Mouse (Mus musculus): ENCODE results near the gene Cabin1. TPM values are rescaled to one million over a fixed set of nuclear protein-coding genes. Genes with fewer than 3 reads are reported as not detected.

The Cabin1 gene
- polyA plus RNA-seq, 1 experiment from 2014 or later, result 39.7 TPM

GRCm38 (mm10) chr10:75620818-75621217 is 143.3 kb downstream of the Cabin1 start:
- ATAC-seq, result no peak
- no peak overlapping the region for H3K4me2 ChIP-seq (replicated peaks)
- H3K27ac ChIP-seq, result no peak overlapping the region
- no peaks in the 10 kb centered on the region for H3K9me3 ChIP-seq
- H3K27me3 ChIP-seq, result no peaks in the 10 kb centered on the region
- H3K9ac ChIP-seq (replicated peaks), result no peak overlapping the region
- H3K4me1 ChIP-seq (replicated peaks), result no peaks in the 10 kb centered on the region
- H3K4me3 ChIP-seq (replicated peaks), result no peak overlapping the region
- no peaks in the 10 kb centered on the region for H3K36me3 ChIP-seq
- 50% methylated on average over 3 of the region's 3 CpGs for WGBS

- 92% methylated on average over 4 of the region's 4 CpGs for WGBS
- no peak overlapping the region for H3K4me2 ChIP-seq (replicated peaks)
Measured at GRCm38 (mm10) chr10:75616044-75616443, 148.1 kb downstream of the Cabin1 start.

GRCm38 (mm10) chr10:75610486-75610885 is 153.7 kb downstream of the Cabin1 start:
- Histone ChIP-seq H3K4me1 (replicated peaks) (no peaks in the 10 kb centered on the region), H3K9ac (replicated peaks) (no peak overlapping the region), H3K9me3 (no peaks in the 10 kb centered on the region), H3K27me3 (no peaks in the 10 kb centered on the region), H3K4me3 (replicated peaks) (no peak overlapping the region), H3K27ac (no peak overlapping the region), H3K4me2 (replicated peaks) (no peak overlapping the region), H3K36me3 (no peaks in the 10 kb centered on the region)
- 72% methylated on average over 7 of the region's 7 CpGs for WGBS
- no peak for ATAC-seq

More at GRCm38 (mm10) chr10:75616044-75616443, 148.1 kb downstream of the Cabin1 start:
- H3K27me3 ChIP-seq, result no peaks in the 10 kb centered on the region
- H3K27ac ChIP-seq, result no peak overlapping the region
- no peaks in the 10 kb centered on the region for H3K9me3 ChIP-seq
- H3K4me1 ChIP-seq (replicated peaks), result no peaks in the 10 kb centered on the region
- H3K4me3 ChIP-seq (replicated peaks), result no peak overlapping the region
- H3K9ac ChIP-seq (replicated peaks), result no peak overlapping the region
- no peak for ATAC-seq
- no peaks in the 10 kb centered on the region for H3K36me3 ChIP-seq

GRCm38 (mm10) chr10:75608975-75609374 is 155.2 kb downstream of the Cabin1 start:
- ATAC-seq, result no peak
- WGBS, result 92% methylated on average over 11 of the region's 11 CpGs
- H3K9ac ChIP-seq (replicated peaks), result no peak overlapping the region
- H3K4me1 ChIP-seq (replicated peaks), result no peaks in the 10 kb centered on the region
- H3K4me2 ChIP-seq (replicated peaks), result no peak overlapping the region
- H3K9me3 ChIP-seq, result no peaks in the 10 kb centered on the region
- H3K27ac ChIP-seq, result no peak overlapping the region
- H3K36me3 ChIP-seq, result no peaks in the 10 kb centered on the region
- H3K4me3 ChIP-seq (replicated peaks), result no peak overlapping the region
- no peaks in the 10 kb centered on the region for H3K27me3 ChIP-seq

- H3K27ac ChIP-seq, result no peak overlapping the region
- no peak for ATAC-seq
- no peaks in the 10 kb centered on the region for H3K4me1 ChIP-seq (replicated peaks)
- no peaks in the 10 kb centered on the region for H3K27me3 ChIP-seq
- H3K36me3 ChIP-seq, result no peaks in the 10 kb centered on the region
- WGBS, result 91% methylated on average over 4 of the region's 4 CpGs
- H3K4me2 ChIP-seq (replicated peaks), result no peak overlapping the region
- H3K4me3 ChIP-seq (replicated peaks), result no peak overlapping the region
- H3K9me3 ChIP-seq, result no peaks in the 10 kb centered on the region
- H3K9ac ChIP-seq (replicated peaks), result no peak overlapping the region
Measured at GRCm38 (mm10) chr10:75607253-75607652, 156.9 kb downstream of the Cabin1 start.

GRCm38 (mm10) chr10:75605162-75605846 is 158.8 kb downstream of the Cabin1 start:
- no peak overlapping the region for H3K4me3 ChIP-seq (replicated peaks)

GRCm38 (mm10) chr10:75600189-75600730 is 163.9 kb downstream of the Cabin1 start:
- Histone ChIP-seq H3K4me1 (replicated peaks) (no peaks in the 10 kb centered on the region), H3K4me3 (replicated peaks) (no peak overlapping the region), H3K4me2 (replicated peaks) (no peak overlapping the region), H3K9me3 (peaks cover 14% of the 10 kb centered on the region; the same call in 1 of the 2 replicates), H3K9ac (replicated peaks) (no peak overlapping the region), H3K36me3 (no peaks in the 10 kb centered on the region), H3K27me3 (no peaks in the 10 kb centered on the region), H3K27ac (no peak overlapping the region)
- ATAC-seq, result no peak
- WGBS, result 88% methylated on average over 7 of the region's 7 CpGs

More at GRCm38 (mm10) chr10:75605162-75605846, 158.8 kb downstream of the Cabin1 start:
- Histone ChIP-seq H3K27me3 (no peaks in the 10 kb centered on the region), H3K9me3 (no peaks in the 10 kb centered on the region), H3K4me2 (replicated peaks) (no peak overlapping the region), H3K36me3 (no peaks in the 10 kb centered on the region), H3K4me1 (replicated peaks) (no peaks in the 10 kb centered on the region), H3K9ac (replicated peaks) (no peak overlapping the region), H3K27ac (no peak overlapping the region)
- ATAC-seq, result no peak
- 46% methylated on average over 11 of the region's 11 CpGs for WGBS

Other genes starting within 250 kb of the Cabin1 start
- gene Snrpd3, start 246.8 kb downstream of the Cabin1 start, polyA plus RNA-seq (2015; fragmentation: Nextera tagmentation; extraction: Ambion mirVana), result 167 and 178 TPM in 2 replicates
- gene Gucd1, start 246.4 kb downstream of the Cabin1 start, polyA plus RNA-seq (2015; fragmentation: Nextera tagmentation; extraction: Ambion mirVana), result 23.7 and 27.3 TPM in 2 replicates
- 21.4 and 21.8 TPM in 2 replicates for gene Lrrc75b, start 204.0 kb downstream of the Cabin1 start, polyA plus RNA-seq (2015; fragmentation: Nextera tagmentation; extraction: Ambion mirVana)
- gene Ggt1, start 202.7 kb downstream of the Cabin1 start, polyA plus RNA-seq (2015; fragmentation: Nextera tagmentation; extraction: Ambion mirVana), result 0.76 and 0.94 TPM in 2 replicates
- 1.9 and 2.4 TPM in 2 replicates for gene Ggt5, start 175.0 kb downstream of the Cabin1 start, polyA plus RNA-seq (2015; fragmentation: Nextera tagmentation; extraction: Ambion mirVana)
- gene Susd2, start 120.3 kb downstream of the Cabin1 start, polyA plus RNA-seq (2015; fragmentation: Nextera tagmentation; extraction: Ambion mirVana), result 2.0 and 2.3 TPM in 2 replicates
- gene Ddt, start 9.1 kb upstream of the Cabin1 start, polyA plus RNA-seq (2015; fragmentation: Nextera tagmentation; extraction: Ambion mirVana), result 83.7 and 87.8 TPM in 2 replicates
- gene Gm20441, start 16.6 kb upstream of the Cabin1 start, polyA plus RNA-seq (2015; fragmentation: Nextera tagmentation; extraction: Ambion mirVana), result not detected in 2 replicates
- 0.30 and 0.61 TPM in 2 replicates for gene Gstt3, start 17.1 kb upstream of the Cabin1 start, polyA plus RNA-seq (2015; fragmentation: Nextera tagmentation; extraction: Ambion mirVana)
- 4.8 and 5.5 TPM in 2 replicates for gene Gstt1, start 34.2 kb upstream of the Cabin1 start, polyA plus RNA-seq (2015; fragmentation: Nextera tagmentation; extraction: Ambion mirVana)
- gene Gstt4, start 58.2 kb upstream of the Cabin1 start, polyA plus RNA-seq (2015; fragmentation: Nextera tagmentation; extraction: Ambion mirVana), result not detected in 2 replicates
- gene Gstt2, start 73.1 kb upstream of the Cabin1 start, polyA plus RNA-seq (2015; fragmentation: Nextera tagmentation; extraction: Ambion mirVana), result 5.8 and 5.9 TPM in 2 replicates
- gene Mif, start 95.9 kb upstream of the Cabin1 start, polyA plus RNA-seq (2015; fragmentation: Nextera tagmentation; extraction: Ambion mirVana), result 1,337 and 1,364 TPM in 2 replicates
- gene Derl3, start 129.1 kb upstream of the Cabin1 start, polyA plus RNA-seq (2015; fragmentation: Nextera tagmentation; extraction: Ambion mirVana), result 1.9 and 2.1 TPM in 2 replicates
- 323 and 327 TPM in 2 replicates for gene Smarcb1, start 157.3 kb upstream of the Cabin1 start, polyA plus RNA-seq (2015; fragmentation: Nextera tagmentation; extraction: Ambion mirVana)
- 15.1 and 17.1 TPM in 2 replicates for gene Chchd10, start 168.8 kb upstream of the Cabin1 start, polyA plus RNA-seq (2015; fragmentation: Nextera tagmentation; extraction: Ambion mirVana)
- gene Mmp11, start 172.2 kb upstream of the Cabin1 start, polyA plus RNA-seq (2015; fragmentation: Nextera tagmentation; extraction: Ambion mirVana), result 22.7 and 29.5 TPM in 2 replicates
- gene Gm867, start 176.3 kb upstream of the Cabin1 start, polyA plus RNA-seq (2015; fragmentation: Nextera tagmentation; extraction: Ambion mirVana), result 0.35 TPM in 1 of 2 replicates, not detected in the other
- gene Vpreb3, start 178.7 kb upstream of the Cabin1 start, polyA plus RNA-seq (2015; fragmentation: Nextera tagmentation; extraction: Ambion mirVana), result 0.58 and 0.73 TPM in 2 replicates
- 0.07 TPM in 1 of 2 replicates, not detected in the other for gene Gm5134, start 190.2 kb upstream of the Cabin1 start, polyA plus RNA-seq (2015; fragmentation: Nextera tagmentation; extraction: Ambion mirVana)